Mouse (Mus musculus) heart, postnatal 36 days (tissue): ENCODE results near the gene Atp1a2. TPM values are rescaled to one million over a fixed set of nuclear protein-coding genes. Genes with fewer than 3 reads are reported as not detected.

ENCODE experiments used
- DNase-seq, 2 experiments: peaks; one replicate each; pipeline ENCODE4 v3.0.0; 2021 to 2022
- intact Hi-C: fragments of 180-260 bp; cut with DNase I; formaldehyde crosslinking; loops from one replicate; pipeline ENCODE4 v1.15.1; 2025
- total RNA-seq, 2 experiments: library from RNA; stranded (reverse); gene quantifications; 2 replicates each; pipeline ENCODE4 v1.2.3; 2021

Atp1a2 gene
- total RNA-seq = 100 to 1,000 TPM; 604 to 624 TPM

- intact Hi-C loops = no loop called here
- DNase-seq = peak; percentile 74 to 82
Observed at GRCm38 (mm10) chr1:172297611-172298537, at the start of gene Atp1a2. Gene Atp1a2 (minus strand): TSS chr1:172298064.

GRCm38 (mm10) chr1:172347382-172347781, 49.5 kb upstream of the Atp1a2 start:
- DNase-seq = no peak
- intact Hi-C loops = no loop called here

GRCm38 (mm10) chr1:172346707-172347106, 48.8 kb upstream of the Atp1a2 start:
- DNase-seq = no peak
- intact Hi-C loops = no loop called here

- intact Hi-C loops = no loop called here
- no peak for DNase-seq
Observed at GRCm38 (mm10) chr1:172344820-172345219, 47.0 kb upstream of the Atp1a2 start.

- intact Hi-C loops = no loop called here
- no peak for DNase-seq
Observed at GRCm38 (mm10) chr1:172343914-172344313, 46.0 kb upstream of the Atp1a2 start.

GRCm38 (mm10) chr1:172342729-172343128, 44.9 kb upstream of the Atp1a2 start:
- intact Hi-C loops = no loop called here
- no peak for DNase-seq

GRCm38 (mm10) chr1:172341386-172341785, 43.5 kb upstream of the Atp1a2 start:
- no peak for DNase-seq
- intact Hi-C loops = no loop called here

- DNase-seq = peak; percentile 44 to 59
- intact Hi-C loops = no loop called here
Observed at GRCm38 (mm10) chr1:172340729-172341321, 43.0 kb upstream of the Atp1a2 start, which contains the start of gene Kcnj10. Gene Kcnj10 (plus strand): TSS chr1:172341210.

- intact Hi-C loops = no loop called here
Observed at GRCm38 (mm10) chr1:172337411-172338185, 39.7 kb upstream of the Atp1a2 start.

GRCm38 (mm10) chr1:172335804-172336203, 37.9 kb upstream of the Atp1a2 start:
- no peak for DNase-seq
- intact Hi-C loops = no loop called here

More at GRCm38 (mm10) chr1:172337411-172338185, 39.7 kb upstream of the Atp1a2 start:
- no peak for DNase-seq

GRCm38 (mm10) chr1:172333512-172333911, 35.6 kb upstream of the Atp1a2 start:
- intact Hi-C loops = no loop called here
- DNase-seq = no peak

GRCm38 (mm10) chr1:172332925-172333324, 35.1 kb upstream of the Atp1a2 start:
- intact Hi-C loops = no loop called here
- DNase-seq = no peak

- intact Hi-C loops = no loop called here
- no peak for DNase-seq
Observed at GRCm38 (mm10) chr1:172331422-172331947, 33.6 kb upstream of the Atp1a2 start.

- DNase-seq = no peak
- intact Hi-C loops = loop anchor here (5.0 kb wide), 1 partner anchor 1068 kb away; no protein-coding TSS in a partner anchor
Observed at GRCm38 (mm10) chr1:172329616-172330015, 31.8 kb upstream of the Atp1a2 start.

GRCm38 (mm10) chr1:172329131-172329530, 31.3 kb upstream of the Atp1a2 start, which contains the start of gene Kcnj9:
Gene Kcnj9 (minus strand): TSS chr1:172329318.
- intact Hi-C loops = loop anchor here (5.0 kb wide), 1 partner anchor 1068 kb away; no protein-coding TSS in a partner anchor
- no peak for DNase-seq

- intact Hi-C loops = loop anchor here (5.0 kb wide), 1 partner anchor 1069 kb away; no protein-coding TSS in a partner anchor
Observed at GRCm38 (mm10) chr1:172328461-172328860, 30.6 kb upstream of the Atp1a2 start.

GRCm38 (mm10) chr1:172328041-172328440, 30.2 kb upstream of the Atp1a2 start:
- intact Hi-C loops = loop anchor here (5.0 kb wide), 1 partner anchor 1069 kb away; no protein-coding TSS in a partner anchor
- DNase-seq = no peak

More at GRCm38 (mm10) chr1:172328461-172328860, 30.6 kb upstream of the Atp1a2 start:
- DNase-seq = no peak

- DNase-seq = no peak
- intact Hi-C loops = loop anchor here (5.0 kb wide), 1 partner anchor 1070 kb away; no protein-coding TSS in a partner anchor
Observed at GRCm38 (mm10) chr1:172327206-172328001, 29.5 kb upstream of the Atp1a2 start.

GRCm38 (mm10) chr1:172326684-172327083, 28.8 kb upstream of the Atp1a2 start:
- intact Hi-C loops = loop anchor here (5.0 kb wide), 1 partner anchor 1071 kb away; no protein-coding TSS in a partner anchor
- no peak for DNase-seq
